Mouse (Mus musculus): ENCODE results near the gene Cdk6. TPM values are rescaled to one million over a fixed set of nuclear protein-coding genes. Genes with fewer than 3 reads are reported as not detected.

Cdk6 gene
- total RNA-seq, 1 experiment = 34.1 TPM

GRCm38 (mm10) chr5:3359914-3360313 is 18.6 kb downstream of the Cdk6 start:
- peaks cover 0 to 8% of the 10 kb centered on the region in 2 experiments; a peak in 1 of 4 replicates for H3K4me1 ChIP-seq (ENCODE audit: control insufficient read depth in 2 of 2, insufficient read depth in 2 of 2, low read length in 2 of 2, poor library complexity in 1 of 2)
- H3K9ac ChIP-seq (ENCODE audit: insufficient read depth, low read depth, low read length, poor library complexity, severe bottlenecking) = no peak overlapping the region
- no peaks in the 10 kb centered on the region for H3K9me3 ChIP-seq (ENCODE audit: control insufficient read depth, insufficient read depth, low read depth, low read length)
- TF ChIP-seq ZC3H11A (IDR thresholded peaks at IDR 0.05; ENCODE audit: borderline replicate concordance, low read depth, low read length) (no peak), HCFC1 (IDR thresholded peaks at IDR 0.05; ENCODE audit: borderline replicate concordance, insufficient read depth, low read length) (no peak), MAFK (IDR thresholded peaks at IDR 0.05; ENCODE audit: insufficient read depth, low read depth, low read length) (no peak), CHD2 (IDR thresholded peaks at IDR 0.05; ENCODE audit: low read depth, low read length) (no peak), ZNF384 (IDR thresholded peaks at IDR 0.05; ENCODE audit: low read depth, low read length) (no peak)
- H3K36me3 ChIP-seq (ENCODE audit: control insufficient read depth, insufficient read depth, low read length, poor library complexity, severe bottlenecking) = no peaks in the 10 kb centered on the region; the same call in 1 of the 2 replicates
- DNase-seq (ENCODE audit: low read depth, low spot score) = no peak
- in situ Hi-C loops (cut with MboI; ENCODE audit: low sequenced_read_pairs in 2 of 2, unreplicated experiment in 2 of 2) = no loop called here
- H3K27ac ChIP-seq (ENCODE audit: insufficient read depth, low read depth, low read length, poor library complexity, severe bottlenecking) = no peak overlapping the region
- no peak overlapping the region for H3K4me3 ChIP-seq (ENCODE audit: insufficient read depth in 1 of 2, low read depth in 1 of 2, low read length in 2 of 2, poor library complexity in 1 of 2, severe bottlenecking in 1 of 2)

- in situ Hi-C loops (cut with MboI; ENCODE audit: low sequenced_read_pairs in 2 of 2, unreplicated experiment in 2 of 2) = no loop called here
- no peak overlapping the region for H3K27ac ChIP-seq (ENCODE audit: insufficient read depth, low read depth, low read length, poor library complexity, severe bottlenecking)
- no peak for TF ChIP-seq ZNF384 (IDR thresholded peaks at IDR 0.05; ENCODE audit: low read depth, low read length)
- TF ChIP-seq HCFC1 (IDR thresholded peaks at IDR 0.05; ENCODE audit: borderline replicate concordance, insufficient read depth, low read length) = no peak
- TF ChIP-seq ZC3H11A (IDR thresholded peaks at IDR 0.05; ENCODE audit: borderline replicate concordance, low read depth, low read length) = no peak
- TF ChIP-seq CHD2 (IDR thresholded peaks at IDR 0.05; ENCODE audit: low read depth, low read length) = no peak
- no peak for TF ChIP-seq MAFK (IDR thresholded peaks at IDR 0.05; ENCODE audit: insufficient read depth, low read depth, low read length)
- H3K4me1 ChIP-seq (ENCODE audit: control insufficient read depth in 2 of 2, insufficient read depth in 2 of 2, low read length in 2 of 2, poor library complexity in 1 of 2) = peaks cover 0 to 4% of the 10 kb centered on the region in 2 experiments; a peak in 1 of 4 replicates
- H3K9ac ChIP-seq (ENCODE audit: insufficient read depth, low read depth, low read length, poor library complexity, severe bottlenecking) = no peak overlapping the region
- no peak overlapping the region for H3K4me3 ChIP-seq (ENCODE audit: insufficient read depth in 1 of 2, low read depth in 1 of 2, low read length in 2 of 2, poor library complexity in 1 of 2, severe bottlenecking in 1 of 2)
- no peak for DNase-seq (ENCODE audit: low read depth, low spot score)
- no peaks in the 10 kb centered on the region for H3K9me3 ChIP-seq (ENCODE audit: control insufficient read depth, insufficient read depth, low read depth, low read length)
- H3K36me3 ChIP-seq (ENCODE audit: control insufficient read depth, insufficient read depth, low read length, poor library complexity, severe bottlenecking) = no peaks in the 10 kb centered on the region; the same call in 1 of the 2 replicates
These were observed 20.0 kb downstream of the Cdk6 start for GRCm38 (mm10) chr5:3361252-3361651.

GRCm38 (mm10) chr5:3362111-3362510 is 20.8 kb downstream of the Cdk6 start:
- Histone ChIP-seq H3K27ac (ENCODE audit: insufficient read depth, low read depth, low read length, poor library complexity, severe bottlenecking) (no peak overlapping the region), H3K9me3 (ENCODE audit: control insufficient read depth, insufficient read depth, low read depth, low read length) (no peaks in the 10 kb centered on the region), H3K9ac (ENCODE audit: insufficient read depth, low read depth, low read length, poor library complexity, severe bottlenecking) (no peak overlapping the region), H3K4me1 (ENCODE audit: control insufficient read depth in 2 of 2, insufficient read depth in 2 of 2, low read length in 2 of 2, poor library complexity in 1 of 2) (peaks cover 0 to 4% of the 10 kb centered on the region in 2 experiments; a peak in 1 of 4 replicates), H3K4me3 (ENCODE audit: insufficient read depth in 1 of 2, low read depth in 1 of 2, low read length in 2 of 2, poor library complexity in 1 of 2, severe bottlenecking in 1 of 2) (no peak overlapping the region), H3K36me3 (ENCODE audit: control insufficient read depth, insufficient read depth, low read length, poor library complexity, severe bottlenecking) (no peaks in the 10 kb centered on the region; the same call in 1 of the 2 replicates)
- no peak for TF ChIP-seq HCFC1 (IDR thresholded peaks at IDR 0.05; ENCODE audit: borderline replicate concordance, insufficient read depth, low read length)
- no peak for TF ChIP-seq ZNF384 (IDR thresholded peaks at IDR 0.05; ENCODE audit: low read depth, low read length)
- no peak for TF ChIP-seq CHD2 (IDR thresholded peaks at IDR 0.05; ENCODE audit: low read depth, low read length)
- TF ChIP-seq MAFK (IDR thresholded peaks at IDR 0.05; ENCODE audit: insufficient read depth, low read depth, low read length) = no peak
- TF ChIP-seq ZC3H11A (IDR thresholded peaks at IDR 0.05; ENCODE audit: borderline replicate concordance, low read depth, low read length) = no peak
- in situ Hi-C loops (cut with MboI; ENCODE audit: low sequenced_read_pairs in 2 of 2, unreplicated experiment in 2 of 2) = no loop called here
- DNase-seq (ENCODE audit: low read depth, low spot score) = no peak

GRCm38 (mm10) chr5:3363036-3363983 is 22.0 kb downstream of the Cdk6 start:
- no peak for TF ChIP-seq ZC3H11A (IDR thresholded peaks at IDR 0.05; ENCODE audit: borderline replicate concordance, low read depth, low read length)
- TF ChIP-seq MAFK (IDR thresholded peaks at IDR 0.05; ENCODE audit: insufficient read depth, low read depth, low read length) = no peak
- no peak for TF ChIP-seq ZNF384 (IDR thresholded peaks at IDR 0.05; ENCODE audit: low read depth, low read length)
- TF ChIP-seq HCFC1 (IDR thresholded peaks at IDR 0.05; ENCODE audit: borderline replicate concordance, insufficient read depth, low read length) = no peak
- TF ChIP-seq CHD2 (IDR thresholded peaks at IDR 0.05; ENCODE audit: low read depth, low read length) = no peak
- no peak overlapping the region for H3K27ac ChIP-seq (ENCODE audit: insufficient read depth, low read depth, low read length, poor library complexity, severe bottlenecking)
- DNase-seq (ENCODE audit: low read depth, low spot score) = no peak

More at GRCm38 (mm10) chr5:3363036-3363983, 22.0 kb downstream of the Cdk6 start:
- Histone ChIP-seq H3K4me1 (ENCODE audit: control insufficient read depth in 2 of 2, insufficient read depth in 2 of 2, low read length in 2 of 2, poor library complexity in 1 of 2) (peaks cover 0 to 4% of the 10 kb centered on the region in 2 experiments; a peak in 1 of 4 replicates), H3K9ac (ENCODE audit: insufficient read depth, low read depth, low read length, poor library complexity, severe bottlenecking) (no peak overlapping the region), H3K4me3 (ENCODE audit: insufficient read depth in 1 of 2, low read depth in 1 of 2, low read length in 2 of 2, poor library complexity in 1 of 2, severe bottlenecking in 1 of 2) (no peak overlapping the region), H3K36me3 (ENCODE audit: control insufficient read depth, insufficient read depth, low read length, poor library complexity, severe bottlenecking) (no peaks in the 10 kb centered on the region; the same call in 1 of the 2 replicates), H3K9me3 (ENCODE audit: control insufficient read depth, insufficient read depth, low read depth, low read length) (no peaks in the 10 kb centered on the region)
- in situ Hi-C loops (cut with MboI; ENCODE audit: low sequenced_read_pairs in 2 of 2, unreplicated experiment in 2 of 2) = no loop called here
